17 mouse cellular contexts compared by ENCODE assay signal in genomic region chr12:79937876-79938275, GRCm38 (mm10).
DNase-seq lines count a peak whose midpoint lies in the region; ATAC-seq and TF ChIP-seq lines count a peak whose summit lies in the region.
"Had no signal": no experiment of that assay in that cellular context is flagged by ENCODE, and none has a peak within 500 bp of the region (broad histone marks: within the 10 kb centered on the region; RNA-seq: fewer than 3 reads in every experiment).

No protein-coding gene starts in this region.

- no peak for TF ChIP-seq CTCF in lung, embryonic 14.5 days (IDR thresholded peaks at IDR 0.05; ENCODE audit: low read depth)

- no peak for ATAC-seq in hindbrain, embryonic 12.5 days (ENCODE audit: low FRiP score)
- ATAC-seq in hindbrain, embryonic 14.5 days (ENCODE audit: low FRiP score) = no peak
- no peak for ATAC-seq in lung, embryonic 14.5 days (ENCODE audit: insufficient read depth)
- no peak for ATAC-seq in stomach, embryonic 14.5 days (ENCODE audit: insufficient number of reproducible peaks, insufficient read depth, low FRiP score, low read depth)
- ATAC-seq: forebrain, embryonic 14.5 days; liver, embryonic 12.5 days; Patski had no signal

- peaks cover 15% of the 10 kb centered on the region for H3K4me1 ChIP-seq in hindbrain, embryonic 12.5 days
- peaks cover 5% of the 10 kb centered on the region; the same call in 1 of the 2 replicates for H3K4me1 ChIP-seq in hindbrain, embryonic 14.5 days (replicated peaks; ENCODE audit: control insufficient read depth, insufficient read depth, low read length)
- H3K4me1 ChIP-seq in lung, embryonic 14.5 days (ENCODE audit: insufficient read depth) = peaks cover 22% of the 10 kb centered on the region
- peaks cover 20% of the 10 kb centered on the region for H3K4me1 ChIP-seq in stomach, embryonic 14.5 days (ENCODE audit: control insufficient read depth, insufficient read depth, low read length)

- H3K4me3 ChIP-seq in hindbrain, embryonic 12.5 days = no peak overlapping the region
- H3K4me3 ChIP-seq in hindbrain, embryonic 14.5 days (replicated peaks; ENCODE audit: low read length) = no peak overlapping the region
- H3K4me3 ChIP-seq in lung, embryonic 14.5 days (ENCODE audit: low read depth, low read length) = no peak overlapping the region
- H3K4me3 ChIP-seq in stomach, embryonic 14.5 days (ENCODE audit: low read depth, low read length) = no peak overlapping the region
- H3K4me3 ChIP-seq: embryonic facial prominence, embryonic 13.5 days; liver, embryonic 12.5 days; neural tube, embryonic 12.5 days had no signal

- 0 out of 2 replicates have a peak overlapping the region, but pooled peaks have one; percentile 12 for H3K27ac ChIP-seq in hindbrain, embryonic 12.5 days
- H3K27ac ChIP-seq in hindbrain, embryonic 14.5 days = no peak overlapping the region
- H3K27ac ChIP-seq in lung, embryonic 14.5 days (ENCODE audit: low read depth) = 0 out of 2 replicates have a peak overlapping the region, but pooled peaks have one; percentile 51
- H3K27ac ChIP-seq in stomach, embryonic 14.5 days (ENCODE audit: low read length) = peak overlapping the region; percentile 30; the same call in 1 of the 2 replicates
- H3K27ac ChIP-seq: embryonic facial prominence, embryonic 13.5 days; liver, embryonic 12.5 days; neural tube, embryonic 12.5 days had no signal

- DNase-seq in hindbrain, embryonic 14.5 days (ENCODE audit: low spot score) = no peak
- peak; percentile 55 for DNase-seq in lung, embryonic 14.5 days
- DNase-seq in lung, postnatal 10 days = no peak
- DNase-seq in adrenal gland, postnatal 36 days = peak; percentile 62 to 71
- DNase-seq in frontal cortex, postnatal 36 days (ENCODE audit: low spot score in 2 of 2) = no peak
- no peak for DNase-seq in embryo, embryonic 11 days
- DNase-seq: cerebellum, adult 9-11 months; heart, postnatal 36 days; kidney, postnatal 36 days had no signal

- no peaks in the 10 kb centered on the region for H3K36me3 ChIP-seq in hindbrain, embryonic 12.5 days
- no peaks in the 10 kb centered on the region for H3K36me3 ChIP-seq in hindbrain, embryonic 14.5 days (replicated peaks; ENCODE audit: control insufficient read depth, insufficient read depth)
- H3K36me3 ChIP-seq in lung, embryonic 14.5 days (ENCODE audit: insufficient read depth) = no peaks in the 10 kb centered on the region
- no peaks in the 10 kb centered on the region for H3K36me3 ChIP-seq in stomach, embryonic 14.5 days (ENCODE audit: control insufficient read depth, insufficient read depth, low read length)
- H3K36me3 ChIP-seq: embryonic facial prominence, embryonic 13.5 days; liver, embryonic 12.5 days; neural tube, embryonic 12.5 days had no signal

- H3K27me3 ChIP-seq in hindbrain, embryonic 12.5 days = no peaks in the 10 kb centered on the region
- H3K27me3 ChIP-seq in hindbrain, embryonic 14.5 days (ENCODE audit: control insufficient read depth, insufficient read depth, low read length) = no peaks in the 10 kb centered on the region
- no peaks in the 10 kb centered on the region for H3K27me3 ChIP-seq in lung, embryonic 14.5 days (ENCODE audit: insufficient read depth, low read length)
- no peaks in the 10 kb centered on the region for H3K27me3 ChIP-seq in stomach, embryonic 14.5 days (ENCODE audit: control insufficient read depth, insufficient read depth, low read length)
- H3K27me3 ChIP-seq: embryonic facial prominence, embryonic 13.5 days; neural tube, embryonic 12.5 days; Patski had no signal

- 94% methylated on average over 4 of the region's 4 CpGs for WGBS in hindbrain, embryonic 12.5 days
- WGBS in hindbrain, embryonic 14.5 days = 95% methylated on average over 4 of the region's 4 CpGs
- WGBS in lung, embryonic 14.5 days = 68% methylated on average over 4 of the region's 4 CpGs
- WGBS in stomach, embryonic 14.5 days = 91% methylated on average over 4 of the region's 4 CpGs

- no peaks in the 10 kb centered on the region for H3K9me3 ChIP-seq in hindbrain, embryonic 12.5 days (replicated peaks)
- no peaks in the 10 kb centered on the region for H3K9me3 ChIP-seq in hindbrain, embryonic 14.5 days (ENCODE audit: control insufficient read depth, low read length)
- no peaks in the 10 kb centered on the region for H3K9me3 ChIP-seq in lung, embryonic 14.5 days (ENCODE audit: low read depth, low read length)
- no peaks in the 10 kb centered on the region for H3K9me3 ChIP-seq in stomach, embryonic 14.5 days (ENCODE audit: control insufficient read depth, low read depth, low read length)
- H3K9me3 ChIP-seq: embryonic facial prominence, embryonic 13.5 days; neural tube, embryonic 12.5 days had no signal

- H3K9ac ChIP-seq in hindbrain, embryonic 12.5 days = no peak overlapping the region
- no peak overlapping the region for H3K9ac ChIP-seq in hindbrain, embryonic 14.5 days
- H3K9ac ChIP-seq in lung, embryonic 14.5 days = no peak overlapping the region
- no peak overlapping the region for H3K9ac ChIP-seq in stomach, embryonic 14.5 days (replicated peaks; ENCODE audit: low read depth, low read length)
- H3K9ac ChIP-seq: embryonic facial prominence, embryonic 13.5 days; liver, embryonic 12.5 days; neural tube, embryonic 12.5 days had no signal

- no peak overlapping the region for H3K4me2 ChIP-seq in hindbrain, embryonic 12.5 days (replicated peaks)
- no peak overlapping the region for H3K4me2 ChIP-seq in hindbrain, embryonic 14.5 days (replicated peaks)
- no peak overlapping the region for H3K4me2 ChIP-seq in lung, embryonic 14.5 days
- no peak overlapping the region for H3K4me2 ChIP-seq in stomach, embryonic 14.5 days (replicated peaks; ENCODE audit: low read depth, low read length)
- H3K4me2 ChIP-seq: embryonic facial prominence, embryonic 13.5 days; liver, embryonic 12.5 days; midbrain, embryonic 11.5 days; neural tube, embryonic 12.5 days had no signal

Comparison
In these comparisons a context has a peak if more than half of its experiments do, and no peak if none do; other contexts are left out.
1. DNase-seq: peak in lung, embryonic 14.5 days (single experiment) and adrenal gland, postnatal 36 days (2 of 2); none in hindbrain, embryonic 14.5 days (single experiment), lung, postnatal 10 days (single experiment), frontal cortex, postnatal 36 days (0 of 2) and embryo, embryonic 11 days (single experiment).